Mouse (Mus musculus): Measurements from ENCODE around the gene Mypn.

Gene Mypn

DNA sequence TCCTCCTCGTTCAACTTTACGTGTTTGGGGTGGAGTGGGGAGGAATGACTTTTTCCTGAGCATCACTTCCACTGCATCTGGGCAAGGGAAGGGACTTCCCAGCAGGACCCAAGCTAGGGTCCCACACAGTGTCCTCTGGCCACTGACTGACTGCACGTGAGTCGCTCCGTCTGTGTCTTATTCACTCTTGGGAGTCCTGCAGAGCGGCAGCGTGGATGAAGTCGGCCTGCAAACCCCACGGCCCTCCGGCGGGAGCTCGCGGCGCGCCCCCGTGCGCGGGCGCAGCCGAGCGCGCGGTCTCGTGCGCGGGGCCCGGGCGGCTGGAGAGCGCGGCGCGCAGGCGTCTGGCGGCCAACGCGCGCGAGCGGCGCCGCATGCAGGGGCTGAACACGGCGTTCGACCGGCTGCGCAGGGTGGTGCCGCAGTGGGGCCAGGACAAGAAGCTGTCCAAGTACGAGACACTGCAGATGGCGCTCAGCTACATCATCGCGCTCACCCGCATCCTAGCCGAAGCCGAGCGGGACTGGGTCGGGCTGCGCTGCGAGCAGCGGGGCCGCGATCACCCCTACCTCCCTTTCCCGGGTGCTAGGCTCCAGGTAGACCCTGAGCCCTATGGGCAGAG is 103.7 kb downstream of the Mypn start:
- peak; percentile 29 for DNase-seq (ENCODE audit: low spot score)

DNA sequence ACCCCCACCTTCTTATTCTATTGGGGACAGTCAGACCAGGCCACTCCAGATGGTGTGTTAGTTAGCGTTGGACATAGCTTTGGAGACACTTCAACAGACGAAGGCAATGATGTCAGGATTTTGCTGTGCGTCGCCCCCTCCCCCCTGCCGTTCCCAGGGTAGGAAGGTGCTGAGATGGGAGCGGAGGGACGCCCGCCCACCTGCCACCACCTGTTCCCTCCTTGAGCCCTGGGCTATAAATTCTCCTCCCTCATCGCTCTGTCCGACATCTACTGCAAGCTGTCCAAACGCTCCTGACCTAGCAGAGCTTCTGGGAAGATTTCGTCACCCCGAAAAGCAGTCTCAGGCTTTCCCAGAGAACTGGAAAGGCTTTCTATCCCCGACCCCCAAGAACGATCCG is 104.2 kb downstream of the Mypn start, which contains the start of gene Atoh7:
Gene Atoh7, plus strand, starts transcription at position 131 of the 400 bp plus-strand sequence.
- DNase-seq (ENCODE audit: low spot score) = no peak

DNA sequence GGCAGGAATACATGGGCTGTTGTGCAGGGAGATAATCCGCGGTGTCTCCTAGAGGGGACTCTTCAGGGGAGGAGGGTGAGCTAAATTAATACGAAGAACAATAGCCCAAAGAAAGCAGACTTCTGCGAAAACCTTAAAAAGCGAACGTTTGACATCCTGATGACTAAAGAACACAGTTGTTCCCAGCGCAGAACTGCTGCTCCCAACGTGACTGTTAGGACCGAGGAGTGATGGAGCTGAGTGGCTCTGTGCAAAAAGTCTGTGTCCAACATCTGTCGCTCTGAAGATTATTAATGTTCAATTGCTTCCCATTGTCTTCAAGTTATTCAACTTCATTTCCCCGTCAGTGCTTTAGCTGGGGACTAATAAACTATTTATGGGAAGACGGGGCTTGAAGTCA is 105.6 kb downstream of the Mypn start:
- no peak for DNase-seq (ENCODE audit: low spot score)

DNA sequence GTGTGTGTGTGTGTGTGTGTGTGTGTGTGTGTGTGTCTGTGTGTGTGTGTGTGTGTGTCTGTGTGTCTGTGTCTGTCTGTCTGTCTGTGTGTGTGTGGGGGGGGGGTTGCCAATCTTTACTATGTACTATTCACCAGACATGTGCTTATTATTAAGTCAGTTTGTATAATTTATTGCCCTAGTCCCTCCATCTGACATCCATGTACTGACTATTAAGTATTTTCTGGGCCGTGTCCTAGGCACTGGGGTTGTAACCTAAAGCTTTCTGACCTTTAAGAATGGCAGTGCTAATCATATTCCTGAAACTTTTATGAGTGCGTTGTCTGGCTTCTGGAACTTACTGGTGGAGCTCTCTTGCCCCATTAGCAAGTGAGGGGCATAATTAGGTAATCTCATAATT is 107.0 kb downstream of the Mypn start:
- no peak for DNase-seq (ENCODE audit: low spot score)

DNA sequence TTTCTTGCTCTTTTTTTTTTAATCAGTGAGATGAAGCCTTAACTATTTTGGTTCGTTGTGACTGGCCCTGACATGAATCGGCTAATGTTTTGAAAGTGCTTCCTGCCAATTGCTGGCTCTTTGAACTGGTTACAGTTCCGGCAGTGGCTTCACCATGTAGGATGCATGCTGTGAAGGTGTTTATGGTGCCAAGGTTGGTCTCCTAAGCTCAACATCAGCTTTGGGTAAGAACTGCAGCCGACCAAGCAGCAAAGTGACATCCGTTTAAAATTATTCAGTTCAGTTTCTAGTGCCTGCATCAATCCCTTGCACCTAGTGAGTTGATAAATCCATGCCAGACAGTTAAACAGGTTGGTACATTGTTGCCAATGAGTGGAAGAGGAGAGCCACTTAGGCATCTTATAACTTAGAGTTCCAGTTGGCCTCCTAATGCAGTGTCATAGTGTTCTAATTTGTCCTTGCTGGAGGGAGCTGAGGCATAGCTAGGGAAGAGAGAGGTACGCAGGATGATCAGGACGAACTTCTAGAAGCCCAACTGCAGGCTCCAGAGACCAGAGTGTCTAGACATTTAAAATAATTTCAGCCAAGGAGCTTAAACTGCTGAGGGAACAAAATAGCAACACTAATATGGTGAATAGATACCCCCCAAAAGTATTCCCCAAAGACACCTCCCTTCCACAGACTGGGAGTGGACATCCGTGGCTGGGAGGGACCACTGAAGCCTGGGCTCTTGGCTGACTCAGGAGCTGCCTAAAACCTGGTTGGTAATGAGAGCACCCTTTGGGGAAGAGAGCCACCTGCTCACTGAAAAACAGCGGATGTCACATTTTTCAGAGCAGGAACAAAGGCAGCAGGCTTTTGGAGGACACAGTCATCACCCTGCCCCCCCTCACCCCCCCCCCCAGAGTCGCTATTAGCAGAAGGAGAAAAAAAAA is 110.9 kb downstream of the Mypn start:
- no peak for DNase-seq (ENCODE audit: low spot score)

DNA sequence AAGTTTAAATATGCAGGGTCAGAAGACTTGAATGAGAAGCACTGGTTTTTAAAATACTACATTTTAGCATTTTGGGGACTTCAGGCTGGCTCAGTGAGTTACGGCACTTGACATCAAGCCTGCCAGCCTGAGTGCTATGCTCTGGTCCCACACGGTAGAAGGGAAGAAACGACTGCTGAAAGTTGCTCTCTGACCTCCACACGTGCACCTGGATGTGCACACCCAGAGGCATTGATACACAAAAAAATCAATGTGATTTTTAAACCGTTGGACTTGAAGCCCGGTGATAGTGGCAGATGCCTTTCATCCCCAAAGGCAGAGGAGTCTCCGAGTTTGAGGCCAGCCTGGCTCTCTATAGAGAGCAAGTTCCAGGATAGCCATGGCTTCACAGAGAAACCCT is 111.8 kb downstream of the Mypn start:
- no peak for DNase-seq (ENCODE audit: low spot score)

DNA sequence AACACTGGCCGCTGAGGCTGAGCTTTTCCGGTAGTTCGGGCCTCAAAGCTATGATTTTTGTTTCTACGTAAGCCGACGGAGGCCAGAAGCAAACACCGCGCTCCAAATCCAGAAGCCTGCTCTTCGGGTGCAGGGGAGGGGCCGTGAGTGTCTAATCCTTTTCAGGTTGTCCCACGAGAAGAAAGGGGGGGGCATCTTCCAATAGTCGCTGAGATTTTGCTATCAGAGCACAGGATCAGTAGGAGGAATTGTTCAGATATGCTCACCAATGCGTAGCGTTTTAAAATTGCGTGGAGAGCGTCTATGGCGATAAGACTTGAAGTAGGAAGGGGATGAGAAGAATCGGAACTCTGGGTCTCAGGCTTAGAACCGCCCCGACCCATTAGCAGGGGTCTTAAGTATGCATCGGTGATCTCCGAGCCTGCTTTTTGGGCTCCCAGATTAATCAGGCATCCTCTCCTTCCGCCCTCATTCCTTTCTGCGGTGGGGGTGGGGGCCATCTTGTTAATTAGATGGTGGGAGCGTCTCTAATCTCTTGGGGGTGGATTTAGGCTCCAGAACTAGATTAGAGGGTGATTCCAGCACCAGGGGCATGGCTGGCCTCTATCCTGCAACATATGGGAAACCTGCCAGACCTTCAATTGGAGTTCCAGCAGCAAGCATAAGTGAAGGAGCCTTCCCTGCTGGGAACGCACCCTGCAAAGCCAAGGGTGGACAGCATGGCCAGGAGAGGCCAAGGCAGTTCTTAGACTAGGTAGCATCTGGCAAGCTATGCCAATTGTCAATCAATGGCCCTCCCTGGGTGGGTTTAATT is 113.8 kb downstream of the Mypn start:
- DNase-seq (ENCODE audit: low spot score) = no peak

DNA sequence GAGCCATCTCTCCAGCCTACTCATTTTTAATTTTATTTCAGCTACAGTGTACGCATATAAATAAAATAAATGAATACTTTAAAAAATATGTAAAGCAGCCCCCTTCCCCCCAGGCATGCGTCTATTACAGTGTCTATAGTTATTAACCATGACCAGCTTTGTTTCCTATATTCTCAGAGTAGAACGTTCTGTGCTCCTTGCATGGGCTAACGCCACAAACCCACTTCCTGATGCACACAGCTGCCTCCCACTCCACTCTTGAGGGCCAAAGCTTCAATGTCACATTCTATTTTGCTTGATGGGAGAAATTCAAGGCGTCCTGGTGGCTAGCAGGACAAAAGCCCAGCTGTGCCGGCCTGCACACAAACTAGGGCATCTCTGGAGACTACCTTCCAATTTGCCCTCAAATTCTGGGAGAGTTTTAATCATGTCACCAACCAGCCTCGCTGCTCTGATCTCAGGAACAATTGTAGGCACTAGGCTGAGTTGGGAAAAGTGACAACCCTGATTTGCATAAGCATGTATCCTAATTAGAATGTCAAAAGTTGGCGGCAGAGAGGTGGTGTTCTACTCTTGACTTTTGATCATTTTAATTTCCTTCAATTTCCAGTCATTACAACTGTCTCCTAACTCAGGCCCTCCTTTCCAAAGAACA is 114.5 kb downstream of the Mypn start:
- no peak for DNase-seq (ENCODE audit: low spot score)

DNA sequence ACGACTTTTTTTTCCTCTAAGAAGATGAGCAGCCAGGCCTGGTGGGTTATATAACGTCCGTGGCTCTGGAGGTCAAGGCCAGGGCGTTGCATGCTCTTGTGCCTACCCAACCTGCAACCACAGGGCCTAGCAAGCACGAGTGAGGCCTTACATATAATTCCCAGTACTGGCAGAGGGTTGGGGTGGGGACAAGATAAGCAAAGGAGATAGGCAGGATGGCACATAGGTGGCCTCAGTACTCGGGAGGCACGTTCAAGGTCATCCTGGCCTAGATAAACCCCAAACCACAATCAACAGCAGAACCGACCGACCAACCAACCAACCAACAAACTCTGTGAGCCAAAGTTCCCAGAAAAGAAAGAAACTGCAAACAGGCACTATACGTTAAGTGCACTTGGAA is 117.4 kb downstream of the Mypn start:
- peak; percentile 15 for DNase-seq (ENCODE audit: low spot score)

DNA sequence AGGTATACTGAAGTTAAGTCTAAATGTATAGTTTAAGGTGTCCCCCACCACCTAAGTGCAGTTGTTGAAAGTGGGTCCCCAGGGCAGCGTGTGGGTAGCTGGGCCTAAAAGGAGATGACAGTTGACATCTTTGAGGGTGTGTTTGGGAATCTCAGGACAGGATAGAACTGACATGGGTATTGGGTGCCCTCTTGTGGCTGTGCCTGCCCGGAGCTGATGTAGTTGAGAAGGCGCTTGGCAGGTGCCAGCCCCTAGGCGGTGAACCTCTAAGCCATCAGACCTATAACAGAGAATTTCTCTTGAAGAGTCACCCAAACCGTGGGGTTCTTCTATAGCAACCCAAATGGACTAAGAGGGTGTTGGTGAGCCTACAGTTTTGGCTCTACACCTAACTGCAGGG is 137.8 kb downstream of the Mypn start:
- DNase-seq (ENCODE audit: low spot score) = peak; percentile 49

Measured in ovary, adult 18-20 months (tissue).